Mouse (Mus musculus) testis, adult 10 weeks (tissue): ENCODE results near the gene Olfr545. TPM values are rescaled to one million over a fixed set of nuclear protein-coding genes. Genes with fewer than 3 reads are reported as not detected.

ENCODE experiments used
- polyA plus RNA-seq: library from polyadenylated mRNA; stranded (reverse); fragments of 350-450 nt; fragmentation: Illumina TruSeq; extraction: RNeasy Lipid Tissue Mini Kit (QIAGEN cat#74804); gene quantifications from one replicate; pipeline ENCODE4 v1.2.3, GENCODE M21; 2014; ENCODE audit warnings: low read depth, low replicate concordance

Gene Olfr545
- not detected for polyA plus RNA-seq

DNA sequence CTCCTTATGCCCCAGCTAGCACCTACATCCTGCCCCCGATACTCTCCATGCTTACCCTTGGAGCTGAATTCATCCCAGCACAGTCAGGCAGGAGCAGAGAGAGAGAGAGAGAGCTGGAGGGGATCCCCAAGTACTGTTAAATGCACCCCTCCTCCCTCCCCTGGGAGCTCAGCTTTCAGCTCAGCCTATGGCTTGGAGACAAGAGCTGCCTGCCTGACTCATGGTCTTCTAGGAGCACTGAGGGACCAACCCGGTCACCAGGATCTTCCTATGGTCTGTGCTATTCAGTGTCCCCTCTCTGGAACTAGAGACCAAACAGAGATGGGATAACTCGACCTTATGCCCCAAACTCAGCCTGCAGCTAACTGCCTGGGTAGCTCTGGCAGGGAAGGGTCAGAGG is at the start of gene Olfr545:
Olfr545 (minus strand) TSS at position 101 of the 400 bp plus-strand sequence.

DNA sequence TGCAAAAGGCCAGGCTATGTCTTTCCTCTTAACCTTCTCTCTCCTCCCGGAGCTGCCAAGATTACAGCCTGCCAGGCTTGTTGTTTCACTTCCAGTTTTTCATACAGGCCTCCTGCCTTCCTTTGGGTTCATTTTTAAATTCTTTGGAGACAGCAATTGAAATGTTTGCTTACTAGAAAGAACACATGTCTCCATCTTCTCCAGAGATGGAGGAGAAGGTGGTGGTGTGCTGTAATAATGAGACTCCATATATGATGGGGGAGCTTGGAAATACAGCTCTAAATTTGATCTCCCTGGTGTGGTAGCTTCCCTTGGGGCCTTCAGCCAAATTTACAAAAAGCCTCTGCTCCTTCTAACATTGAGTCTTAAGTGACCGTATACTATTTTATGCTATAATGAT is 41.2 kb upstream of the Olfr545 start, which contains the start of gene Olfr548-ps1:
Olfr548-ps1 (plus strand) TSS at position 301 of the 400 bp plus-strand sequence.

DNA sequence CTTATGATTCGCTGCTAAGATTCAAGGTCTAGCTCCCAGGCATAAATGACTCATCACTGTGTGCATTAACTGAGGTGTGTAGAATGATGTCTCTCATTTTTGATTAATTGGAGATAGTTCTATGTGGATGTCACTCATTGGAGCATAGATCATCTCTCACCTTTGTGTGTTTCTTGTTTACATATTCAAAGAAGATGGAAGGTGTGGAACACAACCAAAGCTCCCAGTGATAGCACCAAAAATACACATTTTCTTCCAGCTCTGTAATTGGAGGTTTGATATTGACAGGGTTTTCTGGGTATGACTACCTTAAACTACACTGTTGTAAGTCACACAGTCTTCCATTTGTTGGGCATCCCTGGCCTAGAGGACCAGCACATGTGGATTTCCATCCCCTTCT is 35.1 kb upstream of the Olfr545 start, which contains the start of gene Olfr547:
Olfr547 (plus strand) TSS at position 301 of the 400 bp plus-strand sequence.

DNA sequence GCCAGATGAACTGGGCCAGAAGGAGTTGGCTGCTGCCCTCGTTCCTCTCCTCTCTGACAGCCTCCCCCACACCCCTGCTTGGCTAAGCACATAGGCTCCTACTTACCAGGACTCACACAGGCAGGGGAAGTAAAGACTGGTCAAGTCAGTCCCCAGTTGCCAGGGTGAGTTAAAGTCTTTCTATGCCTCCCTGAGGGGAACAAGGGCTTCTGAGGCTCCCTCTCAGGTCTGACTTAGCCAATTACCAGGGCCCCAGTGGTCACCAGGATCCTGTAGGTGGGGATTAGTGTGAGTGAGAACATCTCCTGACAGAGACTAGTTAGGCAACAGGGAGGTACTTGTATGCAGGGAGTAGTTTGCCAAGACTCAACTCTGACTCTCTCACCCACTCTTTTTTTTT is 11.2 kb downstream of the Olfr545 start, which contains the start of gene Olfr544:
Olfr544 (minus strand) TSS at position 153 of the 400 bp plus-strand sequence.

DNA sequence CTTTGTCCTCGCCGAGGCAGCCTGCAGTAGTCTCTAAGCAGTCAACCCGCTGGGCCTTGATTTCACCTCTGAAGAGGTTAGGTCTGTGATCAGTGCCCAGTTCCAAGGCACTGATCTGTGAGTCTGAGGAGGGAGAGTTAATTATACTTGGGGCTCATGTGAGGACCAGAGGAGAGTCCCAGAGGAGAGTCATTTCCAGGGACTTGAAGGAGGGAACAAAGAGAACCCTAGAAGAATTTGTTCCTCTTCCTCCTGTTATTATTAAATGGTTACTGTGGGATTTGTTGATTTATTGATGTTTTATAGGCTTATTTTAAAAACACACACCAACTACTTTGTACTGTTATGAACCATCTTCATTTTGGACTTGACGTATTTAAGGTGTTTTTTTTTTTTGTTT is 17.8 kb downstream of the Olfr545 start, which contains the start of gene Olfr543:
Olfr543 (minus strand) TSS at position 101 of the 400 bp plus-strand sequence.

DNA sequence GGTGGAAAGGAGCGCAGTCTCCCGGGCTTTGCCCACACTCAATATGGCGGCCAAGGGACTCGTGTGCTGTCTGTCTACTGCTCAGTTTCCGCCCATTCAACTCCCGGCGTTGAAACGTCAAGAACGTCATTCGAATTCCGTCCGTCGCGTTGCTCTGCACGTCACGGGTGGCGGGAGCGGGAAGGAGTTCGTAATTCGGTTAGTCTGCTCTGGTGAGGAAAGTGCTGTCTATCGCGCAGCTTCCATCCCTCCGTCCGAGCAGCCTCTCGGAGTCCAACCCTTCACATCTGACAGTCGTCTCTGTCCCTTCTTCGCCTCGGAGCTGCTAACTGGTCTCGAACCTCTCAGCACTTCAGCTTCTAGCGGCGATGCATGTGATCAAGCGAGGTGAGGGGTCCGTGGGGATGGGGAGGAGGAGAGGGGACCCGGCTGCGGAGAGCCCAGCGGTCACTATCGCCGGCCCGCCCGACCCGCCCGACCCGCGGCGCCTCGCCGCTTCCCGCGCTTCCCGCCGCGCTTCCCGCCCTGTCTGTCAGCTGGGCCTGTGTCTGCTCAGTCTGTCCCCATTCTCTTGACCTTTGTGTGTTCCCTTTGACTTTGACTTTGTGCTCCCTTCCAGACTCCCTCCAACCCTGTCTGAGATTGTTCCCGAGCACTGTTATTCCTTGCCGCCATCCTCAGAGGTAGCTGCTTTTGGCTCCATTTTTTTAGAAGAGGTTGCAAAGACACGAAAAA is 57.5 kb downstream of the Olfr545 start, which contains the start of gene Rrm1:
Rrm1 (plus strand) TSS at position 39 of the 735 bp plus-strand sequence.

Other genes with a start within 250 kb of the Olfr545 start
- gene Rhog, start 243.5 kb downstream of the Olfr545 start, polyA plus RNA-seq: 0.99 TPM
- 32.9 TPM for gene Stim1, start 231.8 kb downstream of the Olfr545 start, polyA plus RNA-seq
- 83.8 TPM for gene Rrm1, start 57.9 kb downstream of the Olfr545 start, polyA plus RNA-seq
- gene Olfr543, start 17.9 kb downstream of the Olfr545 start, polyA plus RNA-seq: not detected
- gene Olfr544, start 11.3 kb downstream of the Olfr545 start, polyA plus RNA-seq: not detected
- not detected for gene Olfr547, start 35.2 kb upstream of the Olfr545 start, polyA plus RNA-seq
- gene Olfr548-ps1, start 41.3 kb upstream of the Olfr545 start, polyA plus RNA-seq: not detected
- not detected for gene Olfr549, start 50.3 kb upstream of the Olfr545 start, polyA plus RNA-seq
- gene Trim21, start 65.9 kb upstream of the Olfr545 start, polyA plus RNA-seq: 1.1 TPM
- not detected for gene Olfr550, start 71.9 kb upstream of the Olfr545 start, polyA plus RNA-seq
- gene Olfr551, start 92.3 kb upstream of the Olfr545 start, polyA plus RNA-seq: not detected
- gene Olfr552, start 98.2 kb upstream of the Olfr545 start, polyA plus RNA-seq: not detected
- gene Olfr553, start 118.6 kb upstream of the Olfr545 start, polyA plus RNA-seq: not detected
- not detected for gene Olfr554, start 138.9 kb upstream of the Olfr545 start, polyA plus RNA-seq
- not detected for gene Olfr555, start 159.2 kb upstream of the Olfr545 start, polyA plus RNA-seq
- gene Olfr556, start 165.3 kb upstream of the Olfr545 start, polyA plus RNA-seq: not detected
- 5.6 TPM for gene Trim68, start 187.8 kb upstream of the Olfr545 start, polyA plus RNA-seq
- not detected for gene Olfr557, start 196.3 kb upstream of the Olfr545 start, polyA plus RNA-seq
- 0.48 TPM for gene Olfr558, start 202.6 kb upstream of the Olfr545 start, polyA plus RNA-seq
- 0.08 TPM for gene Olfr33, start 219.5 kb upstream of the Olfr545 start, polyA plus RNA-seq
- gene Olfr559, start 227.9 kb upstream of the Olfr545 start, polyA plus RNA-seq: not detected